Mouse (Mus musculus): Measurements from ENCODE around the gene Slc7a9. TPM values are rescaled to one million over a fixed set of nuclear protein-coding genes. Genes with fewer than 3 reads are reported as not detected.

Gene Slc7a9
- 0.12 and 0.13 TPM in 2 replicates for polyA plus RNA-seq (2015; fragmentation: Nextera tagmentation; extraction: Ambion mirVana)

GRCm38 (mm10) chr7:35447996-35448846 lies at the start of gene Slc7a9:
TSS of gene Slc7a9 (plus strand) at chr7:35448796.
- Histone ChIP-seq H3K27ac (no peak within 1 kb of the TSS), H3K4me3 (no peak within 1 kb of the TSS), H3K4me1 (no peaks in the 10 kb centered on the region), H3K27me3 (replicated peaks) (no peaks in the 10 kb centered on the region), H3K9ac (no peak within 1 kb of the TSS), H3K36me3 (replicated peaks) (no peaks in the 10 kb centered on the region), H3K4me2 (no peak within 1 kb of the TSS), H3K9me3 (no peaks in the 10 kb centered on the region)
- WGBS, result 28% methylated on average over 15 of the region's 15 CpGs
- ATAC-seq (replicated peaks), result no peak

DNA sequence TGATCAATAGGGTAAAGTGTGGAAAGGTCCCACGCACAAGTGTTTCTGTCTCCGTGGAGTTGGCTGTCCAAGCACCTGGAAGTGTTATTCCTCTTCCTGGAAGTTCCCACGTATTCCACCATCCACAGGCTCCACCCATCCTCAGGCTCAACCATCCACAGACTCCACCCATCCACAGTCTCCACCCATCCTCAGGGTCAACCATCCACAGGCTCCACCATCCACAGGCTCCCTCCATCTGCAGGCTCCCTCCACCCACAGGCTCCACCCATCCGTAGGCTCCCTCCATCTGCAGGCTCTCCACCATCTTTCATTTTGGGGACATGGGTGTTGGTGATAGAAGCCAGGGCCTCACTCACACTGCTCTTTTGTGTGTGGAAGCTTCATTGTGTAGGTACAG lies 47.4 kb upstream of the Slc7a9 start:
- WGBS, result 90% methylated on average over 4 of the region's 4 CpGs
- H3K9ac ChIP-seq, result no peak overlapping the region
- H3K36me3 ChIP-seq (replicated peaks), result peaks cover 29% of the 10 kb centered on the region; the same call in 1 of the 2 replicates

GRCm38 (mm10) chr7:35415226-35415625 lies 33.4 kb upstream of the Slc7a9 start:
- H3K4me3 ChIP-seq, result no peak overlapping the region
- H3K27ac ChIP-seq, result no peak overlapping the region
- H3K9me3 ChIP-seq, result no peaks in the 10 kb centered on the region
- 83% methylated on average over 5 of the region's 5 CpGs for WGBS
- no peak overlapping the region for H3K9ac ChIP-seq
- H3K27me3 ChIP-seq (replicated peaks), result no peaks in the 10 kb centered on the region
- peaks cover 30% of the 10 kb centered on the region for H3K36me3 ChIP-seq (replicated peaks)
- no peaks in the 10 kb centered on the region for H3K4me1 ChIP-seq
- no peak overlapping the region for H3K4me2 ChIP-seq
- no peak for ATAC-seq (replicated peaks)

More for the DNA sequence above, 47.4 kb upstream of the Slc7a9 start:
- no peak overlapping the region for H3K27ac ChIP-seq
- H3K4me1 ChIP-seq, result peaks cover 11% of the 10 kb centered on the region
- no peak overlapping the region for H3K4me2 ChIP-seq
- H3K27me3 ChIP-seq (replicated peaks), result no peaks in the 10 kb centered on the region
- H3K9me3 ChIP-seq, result no peaks in the 10 kb centered on the region
- no peak for ATAC-seq (replicated peaks)
- H3K4me3 ChIP-seq, result no peak overlapping the region

- ATAC-seq (replicated peaks), result no peak
- Histone ChIP-seq H3K27me3 (replicated peaks) (no peaks in the 10 kb centered on the region), H3K4me3 (no peak overlapping the region), H3K4me1 (no peaks in the 10 kb centered on the region), H3K27ac (no peak overlapping the region), H3K9ac (no peak overlapping the region), H3K9me3 (no peaks in the 10 kb centered on the region), H3K4me2 (no peak overlapping the region), H3K36me3 (replicated peaks) (peaks cover 28% of the 10 kb centered on the region)
- 87% methylated on average over 9 of the region's 9 CpGs for WGBS
Observed at GRCm38 (mm10) chr7:35415801-35416653, 32.6 kb upstream of the Slc7a9 start.

DNA sequence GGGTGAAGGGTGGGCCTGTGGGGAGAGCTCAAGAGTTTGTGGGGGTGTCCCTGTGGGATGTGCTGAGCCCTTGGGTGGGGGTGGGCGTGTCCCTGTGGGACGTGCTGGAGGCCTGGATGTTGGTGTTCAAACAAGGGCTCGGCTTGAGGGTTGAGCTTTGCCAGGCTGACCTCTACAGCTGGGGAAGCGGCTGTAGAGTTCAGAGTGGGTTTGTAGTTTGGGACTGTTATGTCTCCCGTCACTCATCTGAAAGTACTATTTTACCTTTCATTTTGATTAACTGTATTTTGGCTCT lies 32.0 kb upstream of the Slc7a9 start:
- Histone ChIP-seq H3K4me2 (no peak overlapping the region), H3K27me3 (replicated peaks) (no peaks in the 10 kb centered on the region), H3K9me3 (no peaks in the 10 kb centered on the region), H3K27ac (no peak overlapping the region), H3K9ac (no peak overlapping the region), H3K4me1 (no peaks in the 10 kb centered on the region), H3K36me3 (replicated peaks) (peaks cover 28% of the 10 kb centered on the region), H3K4me3 (no peak overlapping the region)
- ATAC-seq (replicated peaks), result no peak
- WGBS, result 90% methylated on average over 5 of the region's 5 CpGs

DNA sequence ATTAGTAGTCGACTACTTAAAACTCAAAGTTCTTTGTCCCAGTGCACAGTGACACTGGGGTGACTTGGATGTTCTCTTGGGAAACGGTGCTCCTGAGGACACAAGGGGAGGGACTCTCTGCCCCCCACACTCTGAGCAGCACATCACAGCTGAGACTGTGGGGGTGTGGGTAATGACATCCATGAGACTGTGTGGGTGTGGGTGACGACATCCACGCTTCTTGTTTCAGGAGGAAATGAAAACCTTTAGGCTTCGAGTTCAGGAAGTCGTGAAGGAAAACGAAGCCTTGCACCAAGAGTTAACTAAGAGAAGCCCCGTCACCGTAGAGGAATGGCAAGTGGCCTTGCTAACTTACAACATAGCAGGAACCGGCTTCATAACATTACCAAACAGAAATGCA lies 25.5 kb upstream of the Slc7a9 start:
- WGBS, result 91% methylated on average over 10 of the region's 10 CpGs

GRCm38 (mm10) chr7:35428146-35428545 lies 20.4 kb upstream of the Slc7a9 start:
- no peaks in the 10 kb centered on the region for H3K4me1 ChIP-seq
- H3K36me3 ChIP-seq (replicated peaks), result peaks cover 18% of the 10 kb centered on the region
- H3K27me3 ChIP-seq (replicated peaks), result no peaks in the 10 kb centered on the region
- H3K27ac ChIP-seq, result no peak overlapping the region
- H3K4me3 ChIP-seq, result no peak overlapping the region
- no peak overlapping the region for H3K4me2 ChIP-seq
- no peaks in the 10 kb centered on the region for H3K9me3 ChIP-seq
- H3K9ac ChIP-seq, result no peak overlapping the region
- WGBS, result 97% methylated on average over 10 of the region's 10 CpGs
- no peak for ATAC-seq (replicated peaks)

More for the DNA sequence above, 25.5 kb upstream of the Slc7a9 start:
- Histone ChIP-seq H3K9me3 (no peaks in the 10 kb centered on the region), H3K4me2 (no peak overlapping the region), H3K27ac (no peak overlapping the region), H3K4me1 (no peaks in the 10 kb centered on the region), H3K36me3 (replicated peaks) (peaks cover 36% of the 10 kb centered on the region), H3K9ac (no peak overlapping the region), H3K27me3 (replicated peaks) (no peaks in the 10 kb centered on the region), H3K4me3 (no peak overlapping the region)
- no peak for ATAC-seq (replicated peaks)

DNA sequence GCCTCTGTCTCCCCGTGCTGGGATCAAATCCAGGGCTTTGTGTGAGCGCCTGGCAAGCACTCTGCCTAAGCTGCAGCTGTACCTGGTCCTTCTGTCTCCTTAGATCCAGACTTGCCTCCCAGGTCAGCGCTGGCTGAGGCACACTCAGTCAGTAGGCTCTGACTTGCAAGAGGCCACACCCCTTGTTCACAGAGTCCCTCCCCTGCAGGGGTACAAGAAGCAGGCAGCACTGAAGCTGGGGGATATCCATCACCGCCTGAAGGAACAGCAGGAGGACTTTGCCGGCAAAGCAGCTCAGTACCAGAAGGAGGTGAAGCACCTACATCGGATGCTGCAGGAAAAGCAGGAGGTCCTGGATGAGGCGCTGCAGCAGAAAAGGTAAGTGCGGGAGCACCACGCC lies 13.3 kb upstream of the Slc7a9 start:
- H3K9ac ChIP-seq, result no peak overlapping the region
- ATAC-seq (replicated peaks), result no peak
- no peak overlapping the region for H3K4me2 ChIP-seq
- no peak overlapping the region for H3K4me3 ChIP-seq
- no peak overlapping the region for H3K27ac ChIP-seq
- no peaks in the 10 kb centered on the region for H3K4me1 ChIP-seq
- no peaks in the 10 kb centered on the region for H3K27me3 ChIP-seq (replicated peaks)
- H3K9me3 ChIP-seq, result no peaks in the 10 kb centered on the region
- WGBS, result 82% methylated on average over 9 of the region's 9 CpGs
- peaks cover 12% of the 10 kb centered on the region for H3K36me3 ChIP-seq (replicated peaks)

GRCm38 (mm10) chr7:35447501-35447900 lies 1.1 kb upstream of the Slc7a9 start:
- Histone ChIP-seq H3K4me3 (no peak overlapping the region), H3K27ac (no peak overlapping the region), H3K36me3 (replicated peaks) (no peaks in the 10 kb centered on the region), H3K27me3 (replicated peaks) (no peaks in the 10 kb centered on the region), H3K9ac (no peak overlapping the region), H3K4me2 (no peak overlapping the region), H3K9me3 (no peaks in the 10 kb centered on the region), H3K4me1 (no peaks in the 10 kb centered on the region)
- no peak for ATAC-seq (replicated peaks)
- 34% methylated on average over 4 of the region's 4 CpGs for WGBS

- H3K36me3 ChIP-seq (replicated peaks), result no peaks in the 10 kb centered on the region
- no peak for ATAC-seq (replicated peaks)
- no peak overlapping the region for H3K27ac ChIP-seq
- no peak overlapping the region for H3K4me2 ChIP-seq
- H3K4me3 ChIP-seq, result no peak overlapping the region
- no peak overlapping the region for H3K9ac ChIP-seq
- 85% methylated on average over 7 of the region's 7 CpGs for WGBS
- H3K27me3 ChIP-seq (replicated peaks), result no peaks in the 10 kb centered on the region
- H3K9me3 ChIP-seq, result no peaks in the 10 kb centered on the region
- no peaks in the 10 kb centered on the region for H3K4me1 ChIP-seq
Observed at GRCm38 (mm10) chr7:35448867-35449266, 271 bp downstream of the Slc7a9 start.

GRCm38 (mm10) chr7:35456091-35456814 lies 7.7 kb downstream of the Slc7a9 start:
- no peak for ATAC-seq (replicated peaks)
- Histone ChIP-seq H3K4me1 (no peaks in the 10 kb centered on the region), H3K27ac (no peak overlapping the region), H3K36me3 (replicated peaks) (no peaks in the 10 kb centered on the region), H3K4me3 (no peak overlapping the region), H3K9me3 (no peaks in the 10 kb centered on the region), H3K27me3 (replicated peaks) (no peaks in the 10 kb centered on the region), H3K4me2 (no peak overlapping the region), H3K9ac (no peak overlapping the region)
- 76% methylated on average over 4 of the region's 4 CpGs for WGBS

DNA sequence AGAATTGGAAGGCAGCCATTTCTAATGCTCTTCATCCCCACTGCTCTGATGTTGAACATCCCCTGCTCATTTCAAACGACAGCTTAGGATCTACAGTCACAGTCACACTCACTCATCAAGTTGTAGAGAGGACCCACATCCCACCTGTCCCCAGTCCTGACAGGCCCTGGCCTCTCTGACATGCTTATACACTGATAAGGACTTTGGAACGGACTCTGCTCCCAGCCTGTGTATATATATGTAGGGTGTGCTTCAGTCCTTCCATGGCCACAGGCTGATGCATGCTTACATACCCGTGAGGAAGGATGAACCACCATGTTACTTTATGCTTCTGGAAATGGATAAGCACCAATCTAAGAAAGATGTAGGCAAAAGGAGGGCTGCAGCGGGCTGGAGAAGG lies 12.4 kb downstream of the Slc7a9 start:
- Histone ChIP-seq H3K27ac (no peak overlapping the region), H3K9me3 (no peaks in the 10 kb centered on the region), H3K4me3 (no peak overlapping the region), H3K4me1 (no peaks in the 10 kb centered on the region), H3K27me3 (replicated peaks) (no peaks in the 10 kb centered on the region), H3K4me2 (no peak overlapping the region), H3K36me3 (replicated peaks) (no peaks in the 10 kb centered on the region), H3K9ac (no peak overlapping the region)
- 86% methylated on average over 4 of the region's 4 CpGs for whole genome bisulfite sequencing
- ATAC-seq (replicated peaks), result no peak

Data from midbrain, embryonic 15.5 days (tissue).